Mouse (Mus musculus): ENCODE measurements around the gene Gtf2f2.
A peak's percentile ranks its signal among the peaks of the same experiment; 100 is the strongest.
"Not testable (repeated sequence)": the region's sequence is repeated elsewhere in the genome, so short reads cannot be mapped to it uniquely, and the experiment has no call there.

Gtf2f2 gene

DNA sequence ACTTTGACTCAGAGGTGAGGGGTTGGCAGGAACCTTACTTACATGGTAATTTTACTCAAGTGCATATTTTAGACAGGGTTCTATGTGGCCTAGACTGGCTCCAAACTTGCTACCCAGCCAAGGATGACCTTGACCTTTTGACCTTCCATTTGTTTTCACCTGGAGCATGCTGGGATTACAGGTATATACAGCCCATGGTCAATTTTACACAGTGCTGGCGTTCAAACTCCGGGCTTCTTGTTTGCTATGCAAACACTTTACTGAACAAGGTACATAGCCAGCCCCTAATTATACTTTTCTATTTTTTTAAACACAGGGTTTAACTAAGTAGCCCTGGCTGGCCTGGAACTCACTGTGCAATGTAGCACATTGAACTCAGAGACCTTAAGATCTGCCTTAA lies 98.0 kb downstream of the Gtf2f2 start:
- DNase-seq (ENCODE audit: low spot score) = no peak

DNA sequence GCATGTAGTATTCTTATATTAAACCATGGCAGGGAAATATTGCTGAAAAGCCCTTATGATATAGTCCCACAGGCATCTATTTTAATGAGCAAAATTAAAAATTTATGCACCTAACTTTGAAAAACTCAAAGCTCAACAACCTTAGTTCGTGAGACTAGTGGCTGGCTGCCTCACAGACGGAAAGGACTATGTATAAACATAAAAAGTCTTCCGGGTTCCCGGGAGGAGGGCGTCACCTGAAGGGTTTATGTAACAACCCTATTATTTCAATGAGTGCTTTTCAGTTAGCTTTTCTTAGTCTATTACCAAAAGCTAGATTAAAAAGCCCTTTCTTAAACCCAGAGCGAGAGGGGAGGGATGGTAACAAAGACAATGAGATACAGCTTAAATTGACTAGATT lies 98.7 kb downstream of the Gtf2f2 start:
- DNase-seq (ENCODE audit: low spot score) = no peak

GRCm38 (mm10) chr14:75906931-75907330 lies 103.7 kb downstream of the Gtf2f2 start:
- no peak for DNase-seq (ENCODE audit: low spot score)

GRCm38 (mm10) chr14:75904972-75905371 lies 105.7 kb downstream of the Gtf2f2 start:
- no peak for DNase-seq (ENCODE audit: low spot score)

GRCm38 (mm10) chr14:75903131-75903530 lies 107.5 kb downstream of the Gtf2f2 start:
- no peak for DNase-seq (ENCODE audit: low spot score)

DNA sequence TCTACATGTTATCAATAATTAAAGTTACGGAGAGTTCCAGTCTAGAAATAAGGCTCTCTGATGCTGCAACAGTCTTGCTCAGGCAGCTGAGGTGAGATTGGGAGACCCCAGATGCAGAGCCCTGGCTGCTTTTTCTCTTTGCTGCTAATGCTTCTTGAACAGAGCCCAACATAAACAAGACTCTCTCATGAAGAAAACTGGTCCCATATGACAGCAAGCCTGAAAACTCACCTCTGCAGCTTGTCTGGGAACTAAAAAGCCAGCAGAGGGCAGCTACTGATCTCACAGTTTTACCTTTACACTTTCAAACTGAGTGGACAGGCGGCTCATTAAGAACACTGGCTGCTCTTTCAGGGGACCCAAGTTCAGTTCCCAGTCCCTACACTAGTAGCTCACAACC lies 108.7 kb downstream of the Gtf2f2 start:
- DNase-seq (ENCODE audit: low spot score) = no peak

- no peak for DNase-seq (ENCODE audit: low spot score)
Measured at GRCm38 (mm10) chr14:75900793-75901499, 109.7 kb downstream of the Gtf2f2 start.

- peak; percentile 91 for DNase-seq (ENCODE audit: low spot score)
Measured at GRCm38 (mm10) chr14:75899566-75899965, 111.1 kb downstream of the Gtf2f2 start.

- no peak for DNase-seq (ENCODE audit: low spot score)
Measured at GRCm38 (mm10) chr14:75892118-75892517, 118.5 kb downstream of the Gtf2f2 start.

- DNase-seq (ENCODE audit: low spot score) = no peak
Measured at GRCm38 (mm10) chr14:75883873-75884272, 126.8 kb downstream of the Gtf2f2 start.

DNA sequence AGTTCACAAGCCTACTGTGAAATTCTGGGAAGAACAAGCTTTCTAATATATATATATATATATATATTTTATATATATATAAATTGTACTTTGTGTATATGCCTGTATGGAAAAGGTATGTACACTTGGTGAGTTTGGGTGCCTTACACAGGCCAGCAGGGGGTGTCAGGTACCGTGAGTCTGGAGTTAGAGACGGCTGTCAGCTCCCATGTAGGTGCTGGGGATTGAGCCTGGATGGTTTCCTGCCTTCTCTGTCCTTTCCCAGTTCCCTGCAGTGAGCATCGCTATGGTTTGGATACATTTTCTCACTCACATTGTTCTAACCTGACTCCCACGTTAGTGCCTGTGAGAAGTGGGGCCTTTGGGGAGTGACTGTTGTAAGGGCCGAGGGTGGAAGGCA lies 127.3 kb downstream of the Gtf2f2 start:
- no peak for DNase-seq (ENCODE audit: low spot score)

DNA sequence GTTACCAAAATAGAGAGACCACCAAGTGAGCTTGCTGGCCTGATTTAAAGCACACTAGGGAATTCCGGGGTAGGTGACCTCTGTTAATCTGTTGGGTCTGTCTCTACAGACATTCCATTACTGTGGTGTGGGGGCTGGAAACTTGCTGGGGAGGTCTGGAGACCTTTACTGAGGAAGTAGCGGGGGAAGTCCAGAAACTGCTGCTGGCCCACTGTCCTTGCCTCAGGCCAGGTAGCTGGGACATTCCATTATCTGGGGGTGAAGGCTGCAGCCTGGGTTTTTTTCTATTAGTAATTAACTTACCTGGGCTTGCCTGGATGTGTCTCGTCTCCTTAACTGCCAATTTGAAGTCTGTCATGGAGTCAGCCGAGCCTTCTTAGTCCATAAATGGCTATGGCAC lies 128.8 kb downstream of the Gtf2f2 start:
- DNase-seq (ENCODE audit: low spot score) = no peak

DNA sequence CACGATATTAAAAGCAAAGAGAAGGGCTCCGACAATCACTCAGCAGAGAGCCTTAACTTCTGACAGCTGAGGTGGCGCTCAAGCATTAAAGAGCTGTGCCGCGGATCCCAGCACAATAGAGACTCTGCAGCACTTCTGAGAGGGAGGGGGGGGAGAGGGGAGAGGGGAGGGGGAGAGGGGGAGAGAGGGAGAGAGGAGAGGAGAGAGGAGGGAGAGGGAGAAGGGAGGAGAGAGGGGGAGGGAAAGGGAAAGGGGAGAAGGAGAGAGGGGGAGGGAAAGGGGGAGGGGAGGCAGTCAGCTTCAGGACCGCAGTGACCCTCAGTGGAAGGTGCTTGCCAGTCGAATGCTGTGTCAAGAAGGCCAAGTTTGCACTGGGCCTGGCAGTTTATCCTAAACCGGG lies 131.7 kb downstream of the Gtf2f2 start:
- no peak for DNase-seq (ENCODE audit: low spot score)

- no peak for DNase-seq (ENCODE audit: low spot score)
Measured at GRCm38 (mm10) chr14:75877297-75877696, 133.4 kb downstream of the Gtf2f2 start.

GRCm38 (mm10) chr14:75876320-75877043 lies 134.2 kb downstream of the Gtf2f2 start:
- peak; percentile 88 for DNase-seq (ENCODE audit: low spot score)

GRCm38 (mm10) chr14:75873612-75874011 lies 137.1 kb downstream of the Gtf2f2 start:
- DNase-seq (ENCODE audit: low spot score) = peak; percentile 77

DNA sequence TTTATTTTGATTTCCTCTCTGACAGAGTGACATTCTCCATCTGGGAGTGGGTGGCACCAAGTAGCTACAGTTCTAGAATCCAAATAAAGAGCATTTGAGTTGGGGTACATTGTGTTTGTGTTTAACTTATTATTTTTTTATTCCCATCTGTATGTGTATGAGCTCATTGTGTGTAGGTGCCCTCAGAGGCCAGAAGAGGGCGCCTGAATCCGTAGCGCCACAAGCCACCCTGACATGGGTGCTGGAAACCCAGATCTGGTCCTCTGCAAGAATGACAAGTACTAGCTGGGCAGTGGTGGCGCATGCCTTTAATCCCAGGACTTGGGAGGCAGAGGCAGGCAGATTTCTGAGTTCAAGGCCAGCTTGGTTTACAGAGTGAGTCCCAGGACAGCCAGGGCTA lies 138.9 kb downstream of the Gtf2f2 start:
- DNase-seq (ENCODE audit: low spot score) = no peak

GRCm38 (mm10) chr14:75871111-75871510 lies 139.6 kb downstream of the Gtf2f2 start:
- DNase-seq (ENCODE audit: low spot score) = no peak

DNA sequence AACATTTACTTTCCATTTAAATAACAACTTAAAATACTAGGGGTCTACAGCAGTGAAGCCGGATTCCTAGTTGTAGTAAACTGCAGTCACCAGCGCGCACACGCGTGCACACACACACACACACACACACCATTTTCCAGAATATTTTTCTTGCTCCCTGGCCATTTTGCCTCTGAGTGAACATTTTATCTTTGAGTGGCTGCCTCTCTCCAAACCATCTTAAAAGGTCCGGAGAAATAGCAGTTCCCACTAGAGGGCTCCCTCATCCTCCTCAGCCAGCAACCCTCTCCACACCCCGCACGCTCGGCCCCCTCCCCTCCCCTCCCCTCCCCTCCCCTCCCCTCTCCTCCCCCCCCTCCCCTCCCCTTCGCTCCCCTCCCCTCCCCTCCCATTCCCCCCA lies 140.0 kb downstream of the Gtf2f2 start:
- DNase-seq (ENCODE audit: low spot score) = no peak

DNA sequence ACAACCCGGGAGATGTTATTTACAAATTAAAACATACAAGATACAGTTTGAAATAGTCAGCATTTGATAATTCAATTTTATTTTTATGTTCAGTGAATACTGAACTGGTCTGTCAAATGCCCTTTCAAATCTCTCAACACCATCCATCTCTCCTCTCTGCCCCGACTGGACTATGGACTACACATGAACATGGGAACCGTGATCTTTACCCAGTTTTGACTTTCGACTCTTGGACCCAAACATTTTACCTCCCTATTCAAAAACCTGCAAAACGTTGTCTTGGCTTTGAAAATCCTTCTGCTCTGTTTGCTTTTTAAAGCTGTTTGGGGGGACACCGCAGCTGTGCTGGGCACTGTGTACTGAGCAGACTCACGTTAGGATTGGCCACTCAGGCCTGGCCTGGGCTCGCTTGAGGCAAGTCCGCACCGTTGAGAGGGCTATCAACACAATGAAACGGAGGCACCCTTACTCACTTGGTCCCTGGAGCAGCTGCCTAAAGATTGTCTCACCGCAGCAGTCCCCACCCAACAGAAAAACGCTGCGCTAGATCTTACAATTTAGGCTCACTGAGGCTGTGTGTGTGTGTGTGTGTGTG lies 140.8 kb downstream of the Gtf2f2 start:
- no peak for DNase-seq (ENCODE audit: low spot score)

- not testable (repeated sequence) for DNase-seq (ENCODE audit: low spot score)
Measured at GRCm38 (mm10) chr14:75868028-75868427, 142.6 kb downstream of the Gtf2f2 start.

DNA sequence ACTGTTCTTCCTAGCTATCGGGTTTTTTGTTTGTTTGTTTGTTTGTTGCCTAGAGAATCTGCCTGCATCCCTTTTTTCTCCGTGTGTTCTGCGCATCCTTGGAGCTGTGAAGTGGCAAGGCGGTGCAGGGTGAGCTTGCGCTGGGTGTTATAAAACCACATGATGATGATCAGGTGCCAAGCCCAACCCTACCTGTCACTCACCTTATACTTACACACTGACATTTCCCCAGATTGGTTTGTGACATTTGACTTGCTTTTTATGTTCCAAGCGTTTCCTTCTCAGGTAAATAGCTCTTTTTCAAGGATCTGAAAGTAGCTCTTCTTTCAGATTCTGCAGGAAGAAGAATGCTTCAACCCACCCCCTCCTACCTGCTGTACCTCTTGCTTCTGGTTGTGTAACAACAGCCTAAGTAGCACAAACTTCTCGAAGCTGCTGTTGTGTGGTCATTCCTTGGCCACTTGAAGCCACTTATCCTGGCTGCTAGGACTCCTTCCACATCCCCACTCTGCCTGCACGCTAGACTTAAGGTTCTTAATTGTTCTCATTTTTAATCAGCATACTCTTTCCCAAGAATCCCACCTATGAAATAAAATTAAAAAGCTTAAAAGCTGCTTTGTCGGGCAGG lies 143.8 kb downstream of the Gtf2f2 start:
- no peak for DNase-seq (ENCODE audit: low spot score)
